Mouse (Mus musculus) lung, adult 2 months (tissue): ENCODE measurements around the gene Pde2a.

Experiments used
- CTCF ChIP-seq: fragments of 200-500 bp; IDR thresholded peaks from 2 replicates; pipeline ENCODE4 v1.5.1; 2011; ENCODE audit warnings: mild to moderate bottlenecking, low read length, control low read depth; ENCODE audit not compliant: insufficient read depth
- POLR2A ChIP-seq: fragments of 200-500 bp; IDR thresholded peaks from 2 replicates; pipeline ENCODE4 v1.6.1; 2011; ENCODE audit warnings: low read depth, mild to moderate bottlenecking, control low read depth, low read length, borderline replicate concordance; ENCODE audit errors: extremely low read depth

DNA sequence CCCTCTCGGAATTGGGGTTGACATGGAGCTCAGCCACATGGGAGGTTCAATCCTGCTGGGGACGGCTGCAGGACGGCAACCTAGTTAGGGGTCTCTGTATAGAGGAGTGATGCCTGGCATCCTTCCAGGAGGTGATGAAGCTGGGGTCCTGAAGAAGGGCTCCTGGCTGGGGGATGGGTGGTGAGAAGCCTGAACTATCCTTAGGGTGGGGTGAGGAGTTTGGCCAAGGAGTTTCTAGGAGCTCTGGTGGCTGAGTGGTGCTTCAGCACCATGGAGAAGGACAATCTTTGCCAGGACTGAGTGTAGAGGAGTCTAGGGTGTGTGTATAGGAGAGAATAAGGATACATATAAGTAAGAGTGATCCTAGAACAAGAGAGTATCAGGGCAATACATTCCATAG lies 578 bp downstream of the Pde2a start:
- TF ChIP-seq CTCF (no peak), POLR2A (no peak)
